Mouse (Mus musculus) midbrain, postnatal 0 days (tissue): ENCODE results near the gene Pxmp4. TPM values are rescaled to one million over a fixed set of nuclear protein-coding genes. Genes with fewer than 3 reads are reported as not detected.

ENCODE experiments used
- ATAC-seq: fragments of 200-750 bp; cut with Nextera tagmentation; 2 replicates; pipeline ENCODE4 v1.8.0; 2017; ENCODE audit warnings: moderate number of reproducible peaks, mild to moderate bottlenecking, moderate TSS enrichment, moderate library complexity; ENCODE audit not compliant: low FRiP score
- DNase-seq: peaks from one replicate; pipeline ENCODE4 v3.0.0-alpha.2; 2015; ENCODE audit warnings: low spot score
- H3K27ac ChIP-seq: fragments of 300-500 bp; sonication (generic); 2 replicates; pipeline ENCODE4 v1.5.1; 2014; ENCODE audit warnings: low read depth, mild to moderate bottlenecking, low read length, mixed read lengths
- H3K27me3 ChIP-seq: fragments of 300-500 bp; sonication (generic); 2 replicates; pipeline ENCODE4 v1.6.1; 2014; ENCODE audit warnings: low read length, control low read depth, mixed read lengths; ENCODE audit not compliant: insufficient read depth
- H3K36me3 ChIP-seq: fragments of 300-500 bp; sonication (generic); 2 replicates; pipeline ENCODE4 v1.6.1; 2014; ENCODE audit warnings: low read length, control low read depth, mixed read lengths; ENCODE audit not compliant: insufficient read depth
- H3K4me1 ChIP-seq: fragments of 300-500 bp; sonication (generic); 2 replicates; pipeline ENCODE4 v1.6.1; 2014; ENCODE audit warnings: mild to moderate bottlenecking, control low read depth, antibody characterized with exemption, low read length, mixed read lengths; ENCODE audit not compliant: insufficient read depth
- H3K4me2 ChIP-seq: fragments of 300-500 bp; sonication (generic); 2 replicates; pipeline ENCODE4 v1.6.1; 2014; ENCODE audit warnings: low read depth, mild to moderate bottlenecking, low read length, mixed read lengths; ENCODE audit not compliant: poor library complexity, severe bottlenecking
- H3K4me3 ChIP-seq: fragments of 300-500 bp; sonication (generic); 2 replicates; pipeline ENCODE4 v1.5.1; 2014; ENCODE audit warnings: low read depth, mild to moderate bottlenecking, low read length, moderate library complexity
- H3K9ac ChIP-seq: fragments of 300-500 bp; sonication (generic); replicated peaks from 2 replicates; pipeline ENCODE4 v1.6.1; 2014; ENCODE audit warnings: mild to moderate bottlenecking, low read length, moderate library complexity, mixed read lengths; ENCODE audit not compliant: poor library complexity, severe bottlenecking
- H3K9me3 ChIP-seq: fragments of 300-500 bp; sonication (generic); 2 replicates; pipeline ENCODE4 v1.6.1; 2016; ENCODE audit warnings: low read length, control low read depth
- CTCF ChIP-seq: IDR thresholded peaks from 2 replicates; pipeline ENCODE4 v1.5.1; 2016; ENCODE audit warnings: antibody characterized with exemption, mild to moderate bottlenecking
- WGBS: fragments of 180-500 bp; shearing (Covaris S2); extraction: QIAGEN DNeasy Blood & Tissue Kit; methylation state at CpG from one replicate; pipeline ENCODE4 v1.1.7; 2014; 5-methylcytosine and 5-hydroxymethylcytosine counted together
- polyA plus RNA-seq: library from polyadenylated mRNA; unstranded; fragments of >200 nt; fragmentation: Nextera tagmentation; extraction: Ambion mirVana; gene quantifications from 2 replicates; pipeline ENCODE4 v1.2.1, GENCODE M21; 2015
- total RNA-seq: library from RNA; depleted of rRNA; stranded (reverse); fragments of >200 nt; gene quantifications from 2 replicates; pipeline ENCODE4 v1.2.3, GENCODE M21; 2014

The Pxmp4 gene
- total and polyA plus RNA-seq, 2 experiments from 2014 or later: 16.1 to 17.8 TPM

DNA sequence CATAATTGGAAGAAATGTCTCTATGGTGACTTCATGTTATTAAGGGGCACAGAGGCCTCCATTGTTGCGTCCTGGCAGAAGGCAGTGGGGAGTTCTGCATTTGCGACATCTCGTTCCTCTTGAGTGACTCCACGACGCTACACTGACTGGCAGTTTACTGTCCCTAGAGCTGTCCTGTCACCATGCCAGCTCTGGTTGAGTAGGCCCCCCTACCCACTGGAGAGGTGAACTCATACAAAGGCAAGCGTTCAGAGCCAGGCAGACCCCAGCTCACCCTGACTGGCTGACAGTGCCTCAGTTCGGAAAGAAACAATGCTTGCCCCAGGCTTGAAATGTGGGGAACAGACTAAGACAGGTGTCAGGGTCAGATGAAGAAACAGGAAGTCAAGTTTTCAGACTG is 29.2 kb downstream of the Pxmp4 start:
- no peak for TF ChIP-seq CTCF
- H3K27ac ChIP-seq: no peak overlapping the region
- no peak overlapping the region for H3K9ac ChIP-seq
- no peaks in the 10 kb centered on the region for H3K27me3 ChIP-seq
- 41% methylated on average over 7 of the region's 7 CpGs for WGBS
- no peaks in the 10 kb centered on the region for H3K36me3 ChIP-seq
- no peaks in the 10 kb centered on the region for H3K9me3 ChIP-seq
- DNase-seq: peak; percentile 62
- peaks cover 5% of the 10 kb centered on the region; the same call in 1 of the 2 replicates for H3K4me1 ChIP-seq
- H3K4me3 ChIP-seq: no peak overlapping the region
- ATAC-seq: no peak
- H3K4me2 ChIP-seq: no peak overlapping the region

GRCm38 (mm10) chr2:154572996-154573395 is 30.5 kb downstream of the Pxmp4 start:
- WGBS: 74% methylated on average over 3 of the region's 3 CpGs
- no peak for TF ChIP-seq CTCF
- Histone ChIP-seq H3K27ac (no peak overlapping the region), H3K27me3 (no peaks in the 10 kb centered on the region), H3K9ac (no peak overlapping the region), H3K9me3 (no peaks in the 10 kb centered on the region), H3K36me3 (no peaks in the 10 kb centered on the region), H3K4me3 (no peak overlapping the region), H3K4me2 (no peak overlapping the region), H3K4me1 (peaks cover 9% of the 10 kb centered on the region; the same call in 1 of the 2 replicates)
- ATAC-seq: no peak
- no peak for DNase-seq

GRCm38 (mm10) chr2:154571976-154572375 is 31.5 kb downstream of the Pxmp4 start:
- H3K27me3 ChIP-seq: no peaks in the 10 kb centered on the region
- no peaks in the 10 kb centered on the region for H3K9me3 ChIP-seq
- TF ChIP-seq CTCF: no peak
- no peak overlapping the region for H3K4me2 ChIP-seq
- no peak overlapping the region for H3K27ac ChIP-seq
- WGBS: 85% methylated on average over 8 of the region's 8 CpGs
- DNase-seq (no peak), ATAC-seq (no peak)
- H3K4me1 ChIP-seq: 0 out of 2 replicates have a peak, but pooled peaks cover 5% of the 10 kb centered on the region
- H3K4me3 ChIP-seq: no peak overlapping the region
- H3K36me3 ChIP-seq: no peaks in the 10 kb centered on the region
- no peak overlapping the region for H3K9ac ChIP-seq

GRCm38 (mm10) chr2:154571266-154571665 is 32.2 kb downstream of the Pxmp4 start:
- TF ChIP-seq CTCF: no peak
- WGBS: 85% methylated on average over 4 of the region's 4 CpGs
- 0 out of 2 replicates have a peak, but pooled peaks cover 5% of the 10 kb centered on the region for H3K4me1 ChIP-seq

DNA sequence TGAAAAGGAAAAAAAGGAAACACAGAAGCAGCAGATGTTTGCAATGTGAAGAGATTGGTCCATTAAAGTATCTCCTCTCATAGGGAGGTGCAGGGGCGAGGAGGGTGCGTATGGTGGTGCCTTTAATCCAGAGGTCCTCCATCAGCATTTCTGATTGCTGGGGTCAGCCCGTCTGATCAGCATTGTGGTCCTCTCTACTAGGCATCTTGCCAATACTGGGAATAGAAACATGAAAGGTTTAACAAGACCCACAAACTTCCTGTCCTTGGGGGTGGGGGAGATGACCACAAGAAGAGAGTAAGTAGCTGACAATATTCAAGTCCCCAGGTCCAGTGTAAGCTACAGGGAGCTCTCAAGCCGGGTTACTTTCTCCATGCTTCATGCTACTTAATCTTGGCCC is 32.8 kb downstream of the Pxmp4 start:
- Histone ChIP-seq H3K27me3 (no peaks in the 10 kb centered on the region), H3K9me3 (no peaks in the 10 kb centered on the region), H3K4me2 (peak overlapping the region; percentile 99; the same call in 1 of the 2 replicates), H3K4me3 (no peak overlapping the region), H3K27ac (no peak overlapping the region), H3K9ac (no peak overlapping the region), H3K4me1 (0 out of 2 replicates have a peak, but pooled peaks cover 5% of the 10 kb centered on the region), H3K36me3 (no peaks in the 10 kb centered on the region)
- ATAC-seq (no peak), DNase-seq (no peak)
- TF ChIP-seq CTCF: no peak
- WGBS: 56% methylated on average over 4 of the region's 4 CpGs

More at GRCm38 (mm10) chr2:154571266-154571665, 32.2 kb downstream of the Pxmp4 start:
- DNase-seq (no peak), ATAC-seq (no peak)
- no peak overlapping the region for H3K4me3 ChIP-seq
- H3K36me3 ChIP-seq: no peaks in the 10 kb centered on the region
- no peak overlapping the region for H3K9ac ChIP-seq
- no peak overlapping the region for H3K27ac ChIP-seq
- no peaks in the 10 kb centered on the region for H3K9me3 ChIP-seq
- H3K4me2 ChIP-seq: no peak overlapping the region
- H3K27me3 ChIP-seq: no peaks in the 10 kb centered on the region

DNA sequence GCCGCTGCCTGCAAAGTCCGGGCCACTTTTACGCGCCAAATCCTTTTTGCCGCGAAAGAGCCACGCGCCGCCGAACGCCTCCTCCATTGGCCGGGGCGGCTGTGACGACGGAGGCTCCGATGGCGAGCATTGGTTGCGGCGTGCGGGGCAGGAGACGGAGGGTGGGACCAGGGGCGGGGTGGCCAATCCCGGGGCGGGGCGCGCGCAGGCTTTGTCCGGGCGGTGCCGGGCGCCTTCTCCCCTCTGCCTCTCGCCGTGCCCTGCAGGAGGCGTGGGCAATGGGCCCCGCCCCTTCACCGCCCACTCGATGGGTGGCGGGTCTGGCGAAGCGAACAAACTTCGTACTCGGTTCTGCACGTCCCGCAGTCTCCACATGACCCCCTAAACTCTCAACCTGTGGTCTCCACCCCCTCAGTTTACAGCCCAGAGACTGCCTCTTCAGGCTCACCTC is 33.6 kb downstream of the Pxmp4 start, which contains the start of gene E2f1:
TSS of gene E2f1 (minus strand) at position 57 of the 451 bp plus-strand sequence.
- H3K4me3 ChIP-seq: peak within 1 kb of the TSS; percentile 70
- H3K27me3 ChIP-seq: no peaks in the 10 kb centered on the region
- peak within 1 kb of the TSS; percentile 29; the same call in 1 of the 2 replicates for H3K9ac ChIP-seq
- H3K36me3 ChIP-seq: no peaks in the 10 kb centered on the region
- ATAC-seq (peak; percentile 98), DNase-seq (peak; percentile 96)
- H3K4me1 ChIP-seq: 0 out of 2 replicates have a peak, but pooled peaks cover 5% of the 10 kb centered on the region
- no peaks in the 10 kb centered on the region for H3K9me3 ChIP-seq
- H3K4me2 ChIP-seq: peak within 1 kb of the TSS; percentile 99
- H3K27ac ChIP-seq: no peak within 1 kb of the TSS
- TF ChIP-seq CTCF: peak; percentile 21
- WGBS: under 1% methylated on average over 42 of the region's 44 CpGs
